Mouse (Mus musculus) liver, embryonic 14.5 days (tissue): ENCODE measurements around the gene Lhx4. TPM values are rescaled to one million over a fixed set of nuclear protein-coding genes. Genes with fewer than 3 reads are reported as not detected.

Source experiments
- ATAC-seq: fragments of 200-750 bp; cut with Nextera tagmentation; 2 replicates; pipeline ENCODE4 v1.8.0; 2017; ENCODE audit warnings: moderate number of reproducible peaks, mild to moderate bottlenecking, moderate library complexity; ENCODE audit not compliant: insufficient read depth
- DNase-seq, 3 experiments: peaks; one replicate each; pipeline ENCODE4 v3.0.0-alpha.2; 2012 to 2013; ENCODE audit warnings: low read depth in 3 of 3, low spot score in 3 of 3
- H3K27ac ChIP-seq: fragments of 300-500 bp; sonication (generic); 2 replicates; pipeline ENCODE4 v1.5.1; 2014; ENCODE audit warnings: moderate library complexity, mild to moderate bottlenecking, control low read depth, inconsistent platforms
- H3K27me3 ChIP-seq: fragments of 300-500 bp; sonication (generic); 2 replicates; pipeline ENCODE4 v1.6.1; 2014; ENCODE audit warnings: mild to moderate bottlenecking, low read length, moderate library complexity; ENCODE audit not compliant: control insufficient read depth, insufficient read depth
- H3K36me3 ChIP-seq: fragments of 300-500 bp; sonication (generic); replicated peaks from 2 replicates; pipeline ENCODE4 v1.6.1; 2014; ENCODE audit warnings: low read depth; ENCODE audit not compliant: control insufficient read depth, insufficient read depth
- H3K4me1 ChIP-seq, 2 experiments: fragments of 200-500 bp in 1 of 2; fragments of 300-500 bp in 1 of 2; sonication (generic) in 1 of 2; replicated peaks; 2 replicates each; pipeline ENCODE4 v1.6.1; 2012 to 2014; ENCODE audit warnings: antibody characterized with exemption in 1 of 2, inconsistent platforms in 1 of 2, low read length in 1 of 2; ENCODE audit not compliant: control insufficient read depth in 2 of 2, insufficient read depth in 2 of 2
- H3K4me2 ChIP-seq: fragments of 300-500 bp; sonication (generic); 2 replicates; pipeline ENCODE4 v1.6.1; 2014; ENCODE audit warnings: low read depth, mild to moderate bottlenecking, control low read depth, moderate library complexity
- H3K4me3 ChIP-seq, 2 experiments: fragments of 200-500 bp in 1 of 2; fragments of 300-500 bp in 1 of 2; sonication (generic) in 1 of 2; 2 replicates each; pipeline ENCODE4 v1.5.1; 2012 to 2014; ENCODE audit warnings: low read depth in 2 of 2, low read length in 2 of 2, mild to moderate bottlenecking in 2 of 2, control low read depth in 1 of 2, inconsistent platforms in 1 of 2, moderate library complexity in 1 of 2; ENCODE audit not compliant: insufficient read depth in 1 of 2
- H3K9ac ChIP-seq: fragments of 300-500 bp; sonication (generic); replicated peaks from 2 replicates; pipeline ENCODE4 v1.6.1; 2014; ENCODE audit warnings: mild to moderate bottlenecking, control low read depth, moderate library complexity
- H3K9me3 ChIP-seq: fragments of 300-500 bp; sonication (generic); 2 replicates; pipeline ENCODE4 v1.6.1; 2016; ENCODE audit warnings: low read length, mixed read lengths; ENCODE audit not compliant: control insufficient read depth
- CTCF ChIP-seq: IDR thresholded peaks from 2 replicates; pipeline ENCODE4 v1.5.1; 2016; ENCODE audit warnings: antibody characterized with exemption, low read depth, control low read depth
- EP300 ChIP-seq: IDR thresholded peaks from 2 replicates; pipeline ENCODE4 v1.6.1; 2016; ENCODE audit warnings: antibody characterized with exemption, low read depth
- WGBS: fragments of 180-500 bp; shearing (Covaris S2); extraction: QIAGEN DNeasy Blood & Tissue Kit; methylation state at CpG from one replicate; pipeline ENCODE4 v1.1.7; 2014; ENCODE audit not compliant: insufficient replicate concordance; 5-methylcytosine and 5-hydroxymethylcytosine counted together
- polyA plus RNA-seq, 2 experiments: library from polyadenylated mRNA; depleted of rRNA in 1 of 2; stranded (reverse) in 1 of 2; unstranded in 1 of 2; fragments of >200 nt; fragmentation: Nextera tagmentation in 1 of 2; extraction: Ambion mirVana in 1 of 2; gene quantifications; 2 replicates each; pipeline versions ENCODE4 v1.2.1 to v1.2.3; 2012 to 2014

Gene Lhx4
- polyA plus RNA-seq, 2 experiments: not detected

DNA sequence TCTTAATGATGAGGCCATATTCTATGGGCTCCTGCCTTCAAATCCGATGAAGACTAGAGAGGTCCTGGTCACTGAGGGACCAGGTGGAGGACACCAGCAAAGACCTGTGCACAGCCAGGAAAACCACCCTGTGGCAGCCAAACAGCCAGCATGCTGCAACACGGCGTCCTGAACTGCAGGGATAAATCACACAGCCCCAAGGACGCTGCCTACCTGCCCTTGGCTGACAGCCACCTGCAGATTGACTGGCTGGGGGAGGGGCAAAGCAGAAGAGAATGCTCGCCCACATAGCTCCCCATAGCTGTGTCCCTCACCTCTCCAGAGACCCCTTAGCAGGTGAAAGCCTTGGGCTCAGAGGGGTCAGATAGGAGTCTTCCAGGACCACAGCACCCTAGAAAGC lies 31.5 kb downstream of the Lhx4 start:
- no peaks in the 10 kb centered on the region for H3K9me3 ChIP-seq
- H3K27ac ChIP-seq: no peak overlapping the region
- H3K27me3 ChIP-seq: peaks cover 6% of the 10 kb centered on the region; the same call in 1 of the 2 replicates
- WGBS: 40% methylated on average over 5 of the region's 5 CpGs
- H3K9ac ChIP-seq: no peak overlapping the region
- no peak overlapping the region for H3K4me2 ChIP-seq
- DNase-seq: no peak
- TF ChIP-seq EP300 (no peak), CTCF (no peak)
- ATAC-seq: no peak
- H3K4me1 ChIP-seq: no peaks in the 10 kb centered on the region
- no peaks in the 10 kb centered on the region for H3K36me3 ChIP-seq
- no peak overlapping the region for H3K4me3 ChIP-seq

GRCm38 (mm10) chr1:155718851-155719250 lies 32.6 kb downstream of the Lhx4 start:
- ATAC-seq (no peak), DNase-seq (no peak)
- Histone ChIP-seq H3K4me1 (no peaks in the 10 kb centered on the region), H3K9ac (no peak overlapping the region), H3K27ac (no peak overlapping the region), H3K4me2 (no peak overlapping the region), H3K36me3 (no peaks in the 10 kb centered on the region), H3K27me3 (peaks cover 6% of the 10 kb centered on the region; the same call in 1 of the 2 replicates), H3K4me3 (no peak overlapping the region), H3K9me3 (no peaks in the 10 kb centered on the region)
- 54% methylated on average over 3 of the region's 3 CpGs for WGBS
- TF ChIP-seq CTCF (no peak), EP300 (no peak)

GRCm38 (mm10) chr1:155717301-155717700 lies 34.2 kb downstream of the Lhx4 start:
- H3K4me2 ChIP-seq: no peak overlapping the region
- no peaks in the 10 kb centered on the region for H3K27me3 ChIP-seq
- H3K9ac ChIP-seq: no peak overlapping the region
- ATAC-seq (no peak), DNase-seq (no peak)
- H3K4me1 ChIP-seq: no peaks in the 10 kb centered on the region
- TF ChIP-seq EP300: no peak
- no peak for TF ChIP-seq CTCF
- no peak overlapping the region for H3K27ac ChIP-seq
- no peaks in the 10 kb centered on the region for H3K36me3 ChIP-seq
- no peak overlapping the region for H3K4me3 ChIP-seq
- WGBS: 77% methylated on average over 12 of the region's 12 CpGs
- no peaks in the 10 kb centered on the region for H3K9me3 ChIP-seq

DNA sequence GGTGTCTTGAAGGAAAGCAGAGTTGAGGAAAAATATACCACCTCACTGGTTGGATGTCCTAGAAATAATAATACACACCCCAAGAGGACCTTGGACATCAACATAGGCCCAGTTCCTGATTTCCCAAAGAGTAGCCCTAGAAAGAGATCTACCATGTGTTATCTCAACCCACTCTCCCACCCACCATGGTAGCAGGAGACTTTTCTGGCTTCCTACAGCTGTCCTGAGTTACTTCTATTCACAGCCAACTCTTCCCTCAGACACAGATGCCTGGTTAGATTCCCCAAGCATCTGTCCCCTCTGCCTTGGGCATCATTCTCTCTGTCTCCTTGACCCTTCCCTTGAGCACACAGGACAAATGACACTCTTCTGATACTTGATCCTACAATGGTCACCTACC lies 36.1 kb downstream of the Lhx4 start:
- Histone ChIP-seq H3K27me3 (no peaks in the 10 kb centered on the region), H3K4me3 (no peak overlapping the region), H3K4me2 (no peak overlapping the region), H3K9ac (no peak overlapping the region), H3K27ac (no peak overlapping the region), H3K9me3 (no peaks in the 10 kb centered on the region), H3K4me1 (no peaks in the 10 kb centered on the region), H3K36me3 (no peaks in the 10 kb centered on the region)
- ATAC-seq: no peak
- TF ChIP-seq CTCF (no peak), EP300 (no peak)
- DNase-seq: no peak

DNA sequence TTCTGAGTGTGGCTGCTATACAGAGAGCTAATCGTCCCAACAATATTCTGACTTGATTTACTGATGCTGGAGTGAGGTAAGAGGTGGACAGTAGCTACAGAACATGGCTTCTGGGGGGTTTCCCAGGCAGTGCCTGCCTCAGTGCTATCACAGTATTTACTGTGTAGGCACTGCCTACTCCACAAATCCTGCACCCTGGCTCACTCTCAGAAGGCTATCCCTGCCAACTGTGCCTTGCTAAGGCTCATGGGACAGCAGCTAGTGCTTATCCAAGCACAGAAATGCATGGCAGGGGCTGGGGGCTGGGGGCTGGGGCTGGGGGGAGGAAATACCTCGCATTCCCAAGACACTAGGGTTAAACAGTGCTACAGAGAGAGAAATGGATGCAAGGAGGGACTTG lies 38.2 kb downstream of the Lhx4 start:
- no peaks in the 10 kb centered on the region for H3K36me3 ChIP-seq
- ATAC-seq (no peak), DNase-seq (no peak)
- H3K4me1 ChIP-seq: no peaks in the 10 kb centered on the region
- H3K9ac ChIP-seq: no peak overlapping the region
- TF ChIP-seq CTCF: no peak
- no peak for TF ChIP-seq EP300
- 22% methylated on average over 2 of the region's 2 CpGs for WGBS
- no peak overlapping the region for H3K4me2 ChIP-seq
- H3K9me3 ChIP-seq: no peaks in the 10 kb centered on the region
- H3K27me3 ChIP-seq: no peaks in the 10 kb centered on the region
- no peak overlapping the region for H3K4me3 ChIP-seq
- no peak overlapping the region for H3K27ac ChIP-seq
